Comparison of ENCODE assay signal across 29 mouse cellular contexts in genomic region chr12:26465600-26465999, GRCm38 (mm10). TPM values are rescaled to one million over a fixed set of nuclear protein-coding genes. Genes with fewer than 3 reads are reported as not detected.
DNase-seq lines count a peak whose midpoint lies in the region; ATAC-seq and TF ChIP-seq lines count a peak whose summit lies in the region.
"Had no signal": no experiment of that assay in that cellular context is flagged by ENCODE, and none has a peak within 500 bp of the region (broad histone marks: within the 10 kb centered on the region; RNA-seq: fewer than 3 reads in every experiment).

No protein-coding gene starts in this region.

- no peaks in the 10 kb centered on the region for H3K9me3 ChIP-seq in heart, postnatal 0 days (replicated peaks; ENCODE audit: control insufficient read depth, low read length)
- H3K9me3 ChIP-seq in midbrain, postnatal 0 days (ENCODE audit: low read length): no peaks in the 10 kb centered on the region
- no peaks in the 10 kb centered on the region for H3K9me3 ChIP-seq in midbrain, embryonic 15.5 days
- H3K9me3 ChIP-seq: embryonic facial prominence, embryonic 13.5 days; forebrain, embryonic 10.5 days; forebrain, embryonic 15.5 days; heart, embryonic 10.5 days; liver, embryonic 13.5 days; lung, embryonic 15.5 days; neural tube, embryonic 12.5 days had no signal

- WGBS in heart, postnatal 0 days: 68% methylated on average over 5 of the region's 5 CpGs
- WGBS in midbrain, postnatal 0 days: 63% methylated on average over 5 of the region's 5 CpGs
- 64% methylated on average over 5 of the region's 5 CpGs for WGBS in midbrain, embryonic 15.5 days

- no peak overlapping the region for H3K27ac ChIP-seq in heart, postnatal 0 days (ENCODE audit: low read depth)
- H3K27ac ChIP-seq in left cerebral cortex, adult 2 months: no peak overlapping the region
- no peak overlapping the region for H3K27ac ChIP-seq in midbrain, postnatal 0 days (ENCODE audit: low read depth, low read length)
- H3K27ac ChIP-seq in midbrain, embryonic 15.5 days: no peak overlapping the region
- H3K27ac ChIP-seq: embryonic facial prominence, embryonic 13.5 days; forebrain, embryonic 10.5 days; forebrain, embryonic 15.5 days; heart, embryonic 10.5 days; hindbrain, embryonic 14.5 days; liver, embryonic 13.5 days; lung, embryonic 15.5 days; neural tube, embryonic 12.5 days had no signal

- ATAC-seq in heart, postnatal 0 days (ENCODE audit: insufficient read depth, low read depth): no peak
- no peak for ATAC-seq in midbrain, postnatal 0 days (ENCODE audit: low FRiP score)
- no peak for ATAC-seq in midbrain, embryonic 15.5 days (replicated peaks)
- ATAC-seq: forebrain, embryonic 15.5 days; midbrain, embryonic 16.5 days had no signal

- TF ChIP-seq CTCF in heart, postnatal 0 days (IDR thresholded peaks at IDR 0.05; ENCODE audit: low read depth): peak; percentile 13; the same call in 1 of the 2 replicates
- TF ChIP-seq CTCF in left cerebral cortex, adult 2 months (IDR thresholded peaks at IDR 0.05): peak; percentile 25
- peak; percentile 19; the same call in 1 of the 2 replicates for TF ChIP-seq CTCF in midbrain, postnatal 0 days (IDR thresholded peaks at IDR 0.05)

- H3K4me3 ChIP-seq in heart, postnatal 0 days (ENCODE audit: low read depth, low read length): no peak overlapping the region
- no peak overlapping the region for H3K4me3 ChIP-seq in left cerebral cortex, adult 2 months
- no peak overlapping the region for H3K4me3 ChIP-seq in midbrain, postnatal 0 days (ENCODE audit: low read depth, low read length)
- H3K4me3 ChIP-seq in midbrain, embryonic 15.5 days: no peak overlapping the region
- H3K4me3 ChIP-seq: embryonic facial prominence, embryonic 13.5 days; forebrain, embryonic 10.5 days; forebrain, embryonic 15.5 days; heart, embryonic 10.5 days; liver, embryonic 13.5 days; lung, embryonic 15.5 days; myocyte; neural tube, embryonic 12.5 days had no signal

- intact Hi-C loops in left cerebral cortex, adult 2 months (cut with DNase I): no loop called here
- intact Hi-C loops in left cerebral cortex, postnatal 36 days (cut with DNase I): no loop called here

- TF ChIP-seq EP300 in heart, postnatal 0 days (IDR thresholded peaks at IDR 0.05; ENCODE audit: low read depth): no peak

- no peaks in the 10 kb centered on the region for H3K4me1 ChIP-seq in heart, postnatal 0 days (ENCODE audit: control insufficient read depth, insufficient read depth)
- H3K4me1 ChIP-seq in midbrain, postnatal 0 days (ENCODE audit: insufficient read depth, low read length): peaks cover 2% of the 10 kb centered on the region; the same call in 1 of the 2 replicates
- peaks cover 12% of the 10 kb centered on the region for H3K4me1 ChIP-seq in midbrain, embryonic 15.5 days

- no peak for DNase-seq in heart, postnatal 0 days (ENCODE audit: low spot score)
- DNase-seq in heart, adult 8-10 months (ENCODE audit: low spot score): no peak
- no peak for DNase-seq in left cerebral cortex, adult 2 months (ENCODE audit: extremely low spot score in 1 of 2, low spot score in 2 of 2)
- DNase-seq in left cerebral cortex, postnatal 36 days (ENCODE audit: low spot score in 2 of 2): no peak
- no peak for DNase-seq in midbrain, postnatal 0 days (ENCODE audit: low spot score)
- no peak for DNase-seq in cerebellum, adult 11 months
- DNase-seq: adrenal gland, postnatal 25 days; B cell, adult 2 months; cerebellum, adult 18-20 months; cerebellum, postnatal 10 days; kidney, adult 8-10 months; kidney, postnatal 14 days; left cerebral cortex, postnatal 4 days; liver, embryonic 13.5 days; lung, postnatal 36 days; right cerebral cortex, adult 18-20 months; spleen, adult 18-20 months; thymus, adult 2 months; thymus, postnatal 36 days had no signal

- H3K9ac ChIP-seq in heart, postnatal 0 days (replicated peaks; ENCODE audit: low read depth, low read length): no peak overlapping the region
- H3K9ac ChIP-seq in midbrain, postnatal 0 days (replicated peaks; ENCODE audit: low read length, poor library complexity, severe bottlenecking): no peak overlapping the region
- no peak overlapping the region for H3K9ac ChIP-seq in midbrain, embryonic 15.5 days
- H3K9ac ChIP-seq: embryonic facial prominence, embryonic 13.5 days; forebrain, embryonic 15.5 days; hindbrain, embryonic 14.5 days; liver, embryonic 13.5 days; lung, embryonic 15.5 days; neural tube, embryonic 12.5 days had no signal

- H3K36me3 ChIP-seq in heart, postnatal 0 days (replicated peaks; ENCODE audit: control insufficient read depth, insufficient read depth, low read length): no peaks in the 10 kb centered on the region
- H3K36me3 ChIP-seq in midbrain, postnatal 0 days (ENCODE audit: insufficient read depth, low read length): no peaks in the 10 kb centered on the region
- no peaks in the 10 kb centered on the region for H3K36me3 ChIP-seq in midbrain, embryonic 15.5 days (replicated peaks)
- H3K36me3 ChIP-seq: embryonic facial prominence, embryonic 13.5 days; forebrain, embryonic 10.5 days; forebrain, embryonic 15.5 days; heart, embryonic 10.5 days; liver, embryonic 13.5 days; lung, embryonic 15.5 days; neural tube, embryonic 12.5 days had no signal

- H3K27me3 ChIP-seq in heart, postnatal 0 days (ENCODE audit: control insufficient read depth, insufficient read depth, low read length): no peaks in the 10 kb centered on the region
- no peaks in the 10 kb centered on the region for H3K27me3 ChIP-seq in midbrain, postnatal 0 days (ENCODE audit: insufficient read depth, low read length)
- H3K27me3 ChIP-seq in midbrain, embryonic 15.5 days (replicated peaks): no peaks in the 10 kb centered on the region
- H3K27me3 ChIP-seq: embryonic facial prominence, embryonic 13.5 days; forebrain, embryonic 15.5 days; liver, embryonic 13.5 days; lung, embryonic 15.5 days; neural tube, embryonic 12.5 days had no signal

- H3K4me2 ChIP-seq in heart, postnatal 0 days (ENCODE audit: low read depth, low read length): no peak overlapping the region
- H3K4me2 ChIP-seq in midbrain, postnatal 0 days (ENCODE audit: low read depth, low read length, poor library complexity, severe bottlenecking): no peak overlapping the region
- no peak overlapping the region for H3K4me2 ChIP-seq in midbrain, embryonic 15.5 days
- H3K4me2 ChIP-seq: embryonic facial prominence, embryonic 13.5 days; forebrain, embryonic 15.5 days; hindbrain, embryonic 14.5 days; liver, embryonic 13.5 days; lung, embryonic 15.5 days; neural tube, embryonic 12.5 days had no signal

RNA-seq across cellular contexts. Expression of gene Cmpk2, which starts 3.4 kb away (rescaled TPM):
- total RNA-seq in heart, postnatal 0 days (2014; rRNA removed; ENCODE audit: low replicate concordance): 7.8 and 13.6 TPM in 2 replicates
- 3.3 and 5.5 TPM in 2 replicates for polyA plus RNA-seq in heart, postnatal 0 days (2015; fragmentation: Nextera tagmentation; extraction: Ambion mirVana)
- 1 to 10 TPM; 3.5 to 4.6 (median 4.4) TPM for total RNA-seq in heart, adult 8-10 months (2022)
- 10 to 100 TPM; 19.5 to 21.9 TPM for total RNA-seq in left cerebral cortex, adult 2 months (2021)
- 10 to 100 TPM; 19.6 to 23.6 TPM for total RNA-seq in left cerebral cortex, postnatal 36 days (2021)
- total RNA-seq in midbrain, postnatal 0 days (2014; rRNA removed): 25.2 and 29.5 TPM in 2 replicates
- polyA plus RNA-seq in midbrain, postnatal 0 days (2015; fragmentation: Nextera tagmentation; extraction: Ambion mirVana): 21.2 and 21.8 TPM in 2 replicates
- 15.6 TPM in 2 replicates for polyA plus RNA-seq in midbrain, embryonic 15.5 days (2015; fragmentation: Nextera tagmentation; extraction: Ambion mirVana)
- polyA plus RNA-seq: myocyte had no signal

RNA-seq across cellular contexts. Expression of gene Rsad2, which starts 9.3 kb away (rescaled TPM):
- total RNA-seq in heart, postnatal 0 days (2014; rRNA removed; ENCODE audit: low replicate concordance): 4.3 and 7.1 TPM in 2 replicates
- polyA plus RNA-seq in heart, postnatal 0 days (2015; fragmentation: Nextera tagmentation; extraction: Ambion mirVana): 3.0 and 4.8 TPM in 2 replicates
- total RNA-seq in heart, adult 8-10 months (2022): 1 to 10 TPM; 4.0 to 7.3 (median 5.7) TPM
- 1 to 10 TPM in 1 of 2 experiments, under 1 TPM in 1; 0.66 to 1.3 TPM for total RNA-seq in left cerebral cortex, adult 2 months (2021)
- total RNA-seq in left cerebral cortex, postnatal 36 days (2021): under 1 TPM; 0.36 to 0.86 TPM
- 1.1 and 1.3 TPM in 2 replicates for total RNA-seq in midbrain, postnatal 0 days (2014; rRNA removed)
- 0.95 and 0.98 TPM in 2 replicates for polyA plus RNA-seq in midbrain, postnatal 0 days (2015; fragmentation: Nextera tagmentation; extraction: Ambion mirVana)
- polyA plus RNA-seq in midbrain, embryonic 15.5 days (2015; fragmentation: Nextera tagmentation; extraction: Ambion mirVana): 0.39 and 0.75 TPM in 2 replicates

RNA-seq across cellular contexts. Expression of gene Rnf144a, which starts 50.5 kb away (rescaled TPM):
- total RNA-seq in heart, postnatal 0 days (2014; rRNA removed; ENCODE audit: low replicate concordance): 6.8 and 8.5 TPM in 2 replicates
- polyA plus RNA-seq in heart, postnatal 0 days (2015; fragmentation: Nextera tagmentation; extraction: Ambion mirVana): 9.1 and 9.4 TPM in 2 replicates
- 10 to 100 TPM in 2 of 4 experiments, 1 to 10 TPM in 2; 4.8 to 11.7 (median 8.9) TPM for total RNA-seq in heart, adult 8-10 months (2022)
- 10 to 100 TPM; 26.8 to 34.2 TPM for total RNA-seq in left cerebral cortex, adult 2 months (2021)
- total RNA-seq in left cerebral cortex, postnatal 36 days (2021): 10 to 100 TPM; 31.7 to 31.9 TPM
- 32.0 TPM in 2 replicates for total RNA-seq in midbrain, postnatal 0 days (2014; rRNA removed)
- polyA plus RNA-seq in midbrain, postnatal 0 days (2015; fragmentation: Nextera tagmentation; extraction: Ambion mirVana): 20.3 and 22.0 TPM in 2 replicates
- polyA plus RNA-seq in midbrain, embryonic 15.5 days (2015; fragmentation: Nextera tagmentation; extraction: Ambion mirVana): 29.9 and 30.8 TPM in 2 replicates
- polyA plus RNA-seq: myocyte had no signal
